Mouse (Mus musculus) thymus, postnatal 4 days (tissue): Measurements from ENCODE around the gene Egfl7.

Experiments used
- DNase-seq: peaks from one replicate; pipeline ENCODE4 v3.0.0; 2021

Gene Egfl7

DNA sequence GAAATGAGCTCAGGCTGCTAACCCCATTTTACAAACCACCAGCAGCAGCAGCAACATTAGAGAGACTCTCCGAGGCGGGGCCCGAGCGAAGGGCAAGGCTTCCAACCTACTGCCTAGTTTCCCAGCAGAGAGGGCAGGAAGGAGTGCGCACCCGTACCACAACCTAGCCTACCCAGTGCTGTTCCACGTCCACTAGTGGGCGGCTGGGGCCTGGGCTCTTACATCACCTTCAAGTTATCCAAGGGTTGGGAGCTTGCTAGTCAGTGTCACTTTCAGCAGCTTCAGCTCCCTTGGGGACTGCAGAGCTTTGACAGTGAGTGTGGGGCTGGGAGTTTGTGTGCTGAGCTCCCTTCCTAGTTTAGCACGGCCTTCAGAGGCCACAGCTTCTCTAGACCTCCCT is 8.4 kb upstream of the Egfl7 start:
- no peak for DNase-seq

DNA sequence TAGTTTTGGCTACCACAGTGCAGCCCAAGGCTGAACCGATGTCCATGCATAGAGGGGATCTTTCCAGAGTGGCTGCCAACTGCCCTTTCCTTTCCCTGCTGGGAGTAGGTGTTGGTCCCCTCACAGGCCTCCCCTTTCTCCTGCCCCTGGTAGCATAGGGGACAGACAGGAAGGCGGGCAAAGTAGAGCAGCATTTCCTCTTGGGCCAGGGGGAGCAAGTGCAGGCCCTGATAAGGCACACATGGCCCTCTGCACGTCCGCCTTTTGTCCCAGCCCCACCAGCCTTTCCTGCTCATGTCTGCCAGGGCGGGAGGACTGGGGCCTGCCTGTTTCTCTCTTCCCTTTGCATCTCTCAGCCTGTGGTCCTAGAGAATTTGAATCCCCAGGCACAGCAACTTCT is 8.0 kb upstream of the Egfl7 start:
- DNase-seq, result no peak

DNA sequence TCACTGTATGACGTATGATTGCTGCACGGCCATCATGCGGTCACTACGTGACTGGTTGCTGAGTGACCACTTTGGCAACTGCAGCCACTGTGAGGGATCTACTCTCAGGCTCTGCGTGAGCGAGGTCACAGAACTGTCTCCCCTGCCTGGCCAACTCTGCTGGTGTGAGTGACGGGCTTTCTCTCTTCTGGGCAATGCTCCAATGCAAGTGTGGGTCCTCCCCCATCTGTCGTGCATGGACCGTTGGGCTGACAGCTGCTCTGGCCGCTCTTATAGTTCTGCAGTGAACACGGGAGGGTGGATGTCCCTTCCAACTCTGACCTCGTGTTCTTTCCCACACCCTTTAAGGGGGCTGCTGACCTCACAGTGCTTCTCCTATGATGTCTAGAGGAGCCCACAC is 6.4 kb upstream of the Egfl7 start:
- no peak for DNase-seq

DNA sequence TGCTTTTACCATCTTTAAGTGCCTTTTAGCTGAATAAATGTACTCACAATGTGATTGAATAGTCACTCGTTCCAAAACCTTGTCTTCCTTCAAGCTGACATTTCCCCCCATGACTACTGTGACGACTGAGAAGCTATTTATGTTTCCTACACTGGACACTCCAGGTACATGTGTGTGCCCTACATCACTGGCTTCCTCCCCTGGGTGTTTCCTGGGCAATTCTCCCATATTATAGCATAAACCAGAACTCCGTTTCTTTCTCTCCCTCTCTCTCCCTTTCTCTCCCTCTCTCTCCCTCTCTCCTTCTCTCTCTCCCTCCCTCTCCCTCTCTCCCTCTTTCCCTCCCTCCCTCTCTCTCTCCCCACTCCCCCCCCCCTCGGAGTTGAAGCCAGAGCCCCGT is 6.0 kb upstream of the Egfl7 start:
- no peak for DNase-seq

DNA sequence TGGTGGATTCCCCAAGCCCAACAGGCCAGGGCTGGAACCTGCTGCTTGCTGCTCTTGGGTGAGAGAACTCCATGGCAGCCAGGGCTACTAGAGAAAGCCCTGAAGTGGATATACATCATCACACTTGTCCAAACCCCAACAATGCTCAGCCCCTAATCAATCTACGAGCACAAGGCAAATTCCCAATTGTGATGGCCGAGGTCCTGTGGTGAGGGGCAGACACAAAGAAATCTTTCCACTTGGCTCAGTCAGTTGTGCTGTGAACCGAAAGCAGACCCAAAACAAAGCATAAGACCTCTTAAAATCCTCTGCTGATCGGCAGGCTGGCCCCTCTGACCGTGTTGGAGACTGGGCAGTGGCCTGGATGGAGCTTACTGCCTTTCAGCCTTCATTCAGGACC is 5.0 kb upstream of the Egfl7 start:
- DNase-seq, result no peak

DNA sequence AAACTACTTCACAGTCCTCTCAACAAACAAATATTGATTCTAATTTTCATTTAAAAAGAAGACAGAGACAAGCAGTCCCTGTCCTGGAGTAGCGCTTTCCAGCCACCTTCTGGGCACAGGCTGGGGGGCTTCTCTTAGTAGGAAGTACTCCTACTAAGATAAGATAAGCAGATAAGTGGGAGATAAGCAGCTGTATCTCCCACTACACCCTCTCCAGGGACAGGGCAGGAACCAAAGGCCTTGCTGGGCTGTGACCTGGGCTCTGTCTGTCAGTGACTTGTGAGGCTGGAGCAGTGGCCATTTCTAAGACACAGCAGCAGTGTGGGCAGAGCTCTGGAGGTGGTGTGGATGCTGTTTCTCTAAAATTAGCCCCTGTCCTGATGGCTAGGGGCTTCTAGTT is 4.4 kb upstream of the Egfl7 start:
- no peak for DNase-seq

DNA sequence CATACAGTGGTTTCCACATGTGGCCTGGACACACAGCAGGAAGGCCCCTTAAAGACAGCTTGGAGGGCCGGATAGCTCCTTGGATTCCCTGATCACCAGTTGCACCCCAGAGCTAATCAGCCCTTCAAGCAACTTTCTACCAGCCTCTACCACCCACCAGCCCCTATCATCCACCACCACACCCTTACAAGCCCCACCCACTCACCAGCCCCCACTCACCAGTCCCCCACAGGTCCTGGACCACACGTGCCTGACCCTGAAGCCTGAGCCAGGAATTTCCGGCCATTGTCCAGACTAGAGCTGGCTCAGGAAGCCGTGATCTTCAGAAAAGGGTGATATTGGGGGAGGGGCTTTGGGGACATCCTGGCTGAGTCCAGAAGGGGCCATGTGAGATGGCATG is 3.9 kb upstream of the Egfl7 start:
- DNase-seq, result no peak

DNA sequence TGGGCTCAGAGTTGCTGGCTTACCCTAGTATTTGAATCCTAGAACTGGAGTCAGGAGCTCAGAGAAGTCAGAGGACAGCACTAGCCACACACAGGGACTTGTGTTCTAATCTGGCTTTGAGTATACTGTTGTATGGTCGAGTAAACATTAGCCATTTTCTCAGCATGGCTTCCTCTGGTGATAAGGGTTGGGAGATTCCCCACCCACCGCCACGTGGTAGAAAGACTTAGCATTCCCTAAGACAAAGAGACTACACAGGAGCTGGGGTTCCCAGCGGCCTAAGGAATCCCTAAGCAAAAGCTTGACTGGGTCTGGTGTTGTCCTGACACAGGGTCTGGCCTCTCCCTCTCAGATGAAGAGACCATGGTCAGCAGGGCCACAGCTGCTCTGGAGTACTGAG is 3.4 kb upstream of the Egfl7 start:
- DNase-seq, result no peak

DNA sequence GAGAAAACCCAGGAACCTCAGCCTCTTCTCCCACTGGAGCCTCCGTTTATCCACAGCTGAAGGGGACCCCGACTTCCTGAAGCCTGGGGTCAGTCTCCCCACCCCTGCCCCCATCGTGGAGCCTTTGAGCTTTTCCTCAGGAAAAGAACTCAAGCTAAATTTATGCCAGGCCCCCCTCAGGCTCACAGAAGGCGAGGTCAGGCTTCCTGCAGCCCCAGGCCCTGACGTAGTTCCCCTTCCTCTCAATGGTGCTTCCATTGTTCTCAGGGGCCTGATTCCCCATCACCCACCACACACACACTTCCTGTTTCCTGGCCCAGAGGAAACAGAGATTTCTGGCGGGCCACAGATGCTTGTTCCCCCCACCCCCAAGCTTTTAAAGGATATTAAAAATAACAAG is 1.4 kb upstream of the Egfl7 start:
- DNase-seq, result no peak

DNA sequence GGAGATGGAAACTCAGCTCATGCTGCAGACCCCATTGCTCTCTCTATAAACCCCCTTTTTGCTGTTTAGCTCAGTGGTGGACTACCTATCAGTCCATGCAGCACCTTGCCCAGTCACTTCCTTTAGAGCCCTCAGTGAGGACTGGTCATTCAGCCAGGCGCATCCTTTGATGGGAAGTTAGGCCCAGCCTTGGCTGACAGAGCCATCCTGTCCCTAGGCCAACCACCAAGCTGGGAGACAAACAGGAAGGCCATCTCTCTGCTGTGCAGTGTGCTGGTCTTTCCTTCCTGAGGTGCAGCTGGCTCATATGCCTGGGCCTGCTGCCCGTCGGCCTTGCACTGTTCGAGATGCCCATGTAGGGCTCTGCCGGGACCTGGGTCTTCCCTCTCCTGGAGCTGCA is 937 bp downstream of the Egfl7 start:
- no peak for DNase-seq

DNA sequence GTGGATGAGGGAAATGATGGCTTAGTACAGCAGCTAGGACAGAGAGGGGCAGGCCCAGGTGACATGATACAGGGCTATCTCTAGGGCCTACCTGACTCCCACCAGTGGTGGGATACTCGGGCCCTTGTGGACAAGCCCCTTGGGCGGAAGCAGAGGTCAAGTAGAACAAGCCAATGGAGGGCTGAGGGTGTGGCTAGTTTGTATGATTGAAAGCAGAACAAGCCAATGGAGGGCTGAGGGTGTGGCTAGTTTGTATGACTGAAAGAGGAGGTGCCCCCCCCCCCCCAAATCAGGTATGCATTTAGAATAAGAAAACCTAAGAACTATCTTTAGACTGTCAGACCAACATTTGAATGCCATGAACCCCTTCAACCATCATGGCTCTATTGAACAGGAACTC is 2.4 kb downstream of the Egfl7 start:
- no peak for DNase-seq

DNA sequence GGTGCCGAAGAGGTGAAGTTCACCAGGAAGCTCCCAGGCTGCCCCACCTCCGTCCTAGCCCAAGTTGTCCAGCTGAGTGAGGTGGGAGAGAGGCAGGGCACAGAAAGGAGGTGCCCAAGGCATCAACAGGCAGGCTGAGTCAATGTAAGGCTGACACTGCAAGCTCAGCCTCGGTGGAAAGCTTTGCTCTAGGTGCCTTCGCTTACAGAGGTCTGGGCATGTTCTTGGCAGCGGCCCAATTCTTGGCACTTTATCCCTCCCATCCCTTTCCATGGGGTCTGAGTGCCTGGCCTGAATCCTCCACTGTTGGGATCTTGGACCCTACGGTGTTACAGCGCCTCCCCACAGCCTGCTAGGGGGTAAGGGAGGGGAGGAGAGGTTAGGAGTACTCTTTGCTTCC is 2.9 kb downstream of the Egfl7 start:
- DNase-seq, result no peak

DNA sequence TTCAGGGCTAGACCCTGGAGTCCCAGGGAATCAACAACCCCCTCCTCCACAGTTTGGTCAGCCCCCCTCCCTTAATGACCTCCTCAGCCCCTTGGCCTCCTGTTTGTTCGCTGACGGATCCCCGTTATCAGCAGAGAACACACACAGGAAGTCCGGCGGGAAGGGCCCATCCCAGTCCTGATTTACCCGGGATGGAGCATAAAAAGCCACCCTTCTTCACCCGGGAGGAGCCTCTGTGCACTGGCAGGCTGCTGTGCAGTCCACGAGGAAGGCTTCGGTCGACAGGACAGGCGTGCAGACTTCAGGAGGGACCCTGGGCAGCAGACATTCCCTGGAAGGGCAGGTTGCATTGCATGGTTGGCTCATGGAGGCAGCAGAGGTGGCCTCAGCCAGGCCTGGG is 3.8 kb downstream of the Egfl7 start:
- no peak for DNase-seq

DNA sequence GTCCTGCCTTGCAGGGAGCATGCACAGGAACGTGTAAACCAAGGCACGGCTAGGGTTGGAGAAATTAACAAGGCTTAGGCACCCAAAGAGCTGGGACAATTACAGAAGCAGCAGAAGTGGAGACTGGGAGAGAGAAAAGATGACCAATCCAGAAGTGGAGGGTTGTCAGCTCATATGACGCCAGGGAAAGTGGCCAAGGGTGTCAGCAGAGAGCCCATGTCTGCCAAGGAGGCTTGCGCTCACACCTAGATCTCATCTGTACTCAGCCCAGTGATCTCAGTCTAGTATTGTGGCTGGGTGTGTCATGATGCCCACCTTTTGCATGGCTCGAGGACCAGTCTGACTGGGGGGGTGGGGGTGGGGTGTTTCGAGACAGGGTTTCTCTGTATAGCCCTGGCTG is 5.9 kb downstream of the Egfl7 start:
- DNase-seq, result no peak

DNA sequence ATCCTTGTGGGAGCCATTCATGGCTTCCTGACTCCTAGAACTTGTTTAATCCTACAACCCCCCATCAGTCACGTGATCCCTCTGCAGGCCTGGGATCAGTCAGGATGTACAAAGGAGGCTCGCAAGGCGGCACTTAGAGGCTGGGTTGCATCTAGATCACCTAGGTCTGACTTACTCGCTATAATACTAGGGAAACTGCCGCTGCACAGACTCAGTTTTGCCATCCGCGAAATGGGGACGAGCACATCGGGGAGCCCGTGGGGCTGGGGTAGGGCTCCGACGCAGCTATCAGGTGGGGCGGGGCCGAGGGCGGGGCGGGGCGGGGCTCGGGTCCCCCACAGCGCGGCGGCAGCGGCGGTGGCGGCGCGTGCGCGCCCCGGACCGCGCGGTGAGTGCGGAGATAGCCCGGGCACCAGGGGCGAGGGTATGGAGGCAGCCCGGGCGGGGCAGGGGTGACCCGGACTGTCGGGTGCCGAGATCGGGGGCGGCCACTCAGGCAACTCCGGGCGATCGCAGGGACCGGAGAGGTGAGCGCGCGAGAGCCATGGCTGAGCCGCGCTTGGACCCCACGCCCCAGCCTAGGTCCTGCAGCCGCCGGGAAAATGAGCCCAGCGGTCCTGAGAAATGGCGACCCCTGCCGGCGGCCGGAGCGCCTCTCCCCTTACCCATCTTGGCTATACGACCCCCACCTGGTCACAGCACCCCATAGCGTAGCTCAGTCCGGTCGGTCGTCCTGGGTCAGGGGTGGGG is 6.7 kb downstream of the Egfl7 start, which contains the start of gene Gm20532:
Gene Gm20532 (plus strand): TSS at position 346 of the 750 bp plus-strand sequence.
- peak; percentile 79 for DNase-seq

DNA sequence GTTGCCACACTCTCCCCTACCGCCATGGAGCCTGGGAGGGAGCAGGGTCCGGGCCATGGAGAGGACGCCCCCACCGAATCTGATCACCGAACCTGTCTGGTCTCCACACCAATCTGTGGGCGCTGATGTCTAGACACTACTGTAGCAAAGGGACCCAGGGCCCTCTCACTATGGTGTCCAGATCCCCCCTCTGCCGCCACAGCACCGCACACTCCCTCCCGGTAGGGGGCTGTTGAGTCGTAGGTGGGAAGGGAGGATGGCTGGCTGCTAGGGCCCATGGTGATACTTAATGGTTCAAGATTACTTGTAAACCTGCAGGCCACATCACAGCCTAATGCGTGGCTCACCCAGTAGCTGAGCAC is 7.2 kb downstream of the Egfl7 start:
- peak; percentile 70 for DNase-seq

DNA sequence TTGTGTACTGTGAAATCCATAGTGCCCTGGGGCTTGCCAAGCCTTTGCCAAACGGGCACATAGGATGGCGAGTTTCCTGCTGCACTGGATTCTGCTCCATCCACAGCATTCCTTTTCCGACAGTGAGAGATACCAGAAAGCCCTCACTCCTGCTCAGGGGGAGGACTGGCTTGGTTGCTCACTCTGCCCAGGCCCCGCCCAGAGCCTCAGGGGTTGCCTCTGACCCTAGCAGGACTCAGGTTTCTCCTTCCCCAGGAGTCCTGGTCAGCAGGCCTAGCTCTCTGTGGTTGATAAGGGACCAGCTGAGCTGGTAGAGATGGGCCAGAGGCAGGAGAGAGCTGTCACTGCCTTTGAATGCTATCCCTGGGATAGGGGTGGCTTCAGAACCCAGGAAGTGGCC is 8.8 kb downstream of the Egfl7 start:
- DNase-seq, result no peak

DNA sequence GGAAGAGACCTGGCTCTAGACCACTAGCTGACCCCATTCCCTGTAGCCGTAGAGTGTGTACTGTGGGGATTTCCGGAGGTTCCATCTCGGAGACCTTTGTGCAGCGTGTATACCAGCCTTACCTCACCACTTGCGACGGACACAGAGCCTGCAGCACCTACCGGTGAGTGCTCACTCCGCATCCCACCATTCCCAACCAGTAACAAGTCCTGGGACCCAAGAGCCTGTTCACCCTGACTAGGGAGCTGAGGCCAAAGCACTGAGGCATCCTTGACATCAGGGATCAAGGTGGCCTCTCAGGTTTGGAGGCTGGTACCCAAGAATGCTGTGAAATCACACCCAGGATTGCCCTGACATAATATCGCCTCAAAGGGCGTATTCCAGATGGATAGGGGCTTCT is 9.5 kb downstream of the Egfl7 start:
- no peak for DNase-seq

DNA sequence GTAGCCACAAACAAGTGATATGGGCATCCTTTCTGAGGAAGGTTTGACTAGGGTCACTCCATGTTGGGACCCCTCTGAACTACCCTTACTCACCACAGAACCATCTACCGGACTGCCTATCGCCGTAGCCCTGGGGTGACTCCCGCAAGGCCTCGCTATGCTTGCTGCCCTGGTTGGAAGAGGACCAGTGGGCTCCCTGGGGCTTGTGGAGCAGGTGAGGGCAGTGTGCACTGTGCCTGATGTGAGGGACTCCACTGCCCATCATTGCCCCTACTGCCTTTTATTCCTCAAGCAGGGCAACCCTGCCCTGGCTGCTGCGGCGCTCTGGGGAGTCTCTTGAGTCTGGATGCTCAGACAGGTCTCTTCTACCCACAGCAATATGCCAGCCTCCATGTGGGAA is 10.5 kb downstream of the Egfl7 start:
- DNase-seq, result no peak

DNA sequence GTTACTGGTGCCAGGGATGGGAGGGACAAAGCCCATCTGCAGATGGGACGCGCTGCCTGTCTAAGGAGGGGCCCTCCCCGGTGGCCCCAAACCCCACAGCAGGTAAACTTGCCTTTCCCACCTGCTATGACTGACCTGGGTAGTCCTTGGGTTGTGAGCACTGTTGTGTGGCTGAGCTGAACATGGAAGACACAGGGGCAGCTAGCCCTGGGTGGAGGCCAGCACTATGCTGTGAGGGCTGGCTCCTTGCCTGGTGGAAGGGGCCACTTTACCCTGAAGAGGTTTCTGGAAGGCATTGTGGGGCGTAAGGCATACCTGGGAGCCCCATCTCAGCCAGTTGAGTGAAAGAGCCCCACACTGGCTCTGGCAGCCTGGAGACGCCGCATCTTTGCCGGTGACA is 11.1 kb downstream of the Egfl7 start:
- DNase-seq, result no peak

DNA sequence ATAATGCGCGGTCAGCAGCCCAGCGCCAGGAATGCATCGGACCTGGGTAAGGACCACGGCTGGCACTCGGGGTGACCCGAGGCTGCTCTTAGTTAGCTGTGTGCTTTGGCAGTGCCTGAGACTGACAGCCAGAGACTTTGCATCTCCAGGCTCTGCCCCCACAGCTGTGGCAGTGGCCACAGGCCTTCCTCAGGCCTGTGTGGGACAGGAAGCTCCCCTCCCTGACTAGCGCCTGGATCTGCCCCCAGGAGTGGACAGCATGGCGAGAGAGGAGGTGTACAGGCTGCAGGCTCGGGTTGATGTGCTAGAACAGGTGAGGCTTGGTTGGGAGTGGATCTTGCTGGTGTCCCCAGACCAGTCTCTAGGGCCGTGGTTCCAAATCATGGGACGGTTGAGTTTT is 11.6 kb downstream of the Egfl7 start:
- no peak for DNase-seq

DNA sequence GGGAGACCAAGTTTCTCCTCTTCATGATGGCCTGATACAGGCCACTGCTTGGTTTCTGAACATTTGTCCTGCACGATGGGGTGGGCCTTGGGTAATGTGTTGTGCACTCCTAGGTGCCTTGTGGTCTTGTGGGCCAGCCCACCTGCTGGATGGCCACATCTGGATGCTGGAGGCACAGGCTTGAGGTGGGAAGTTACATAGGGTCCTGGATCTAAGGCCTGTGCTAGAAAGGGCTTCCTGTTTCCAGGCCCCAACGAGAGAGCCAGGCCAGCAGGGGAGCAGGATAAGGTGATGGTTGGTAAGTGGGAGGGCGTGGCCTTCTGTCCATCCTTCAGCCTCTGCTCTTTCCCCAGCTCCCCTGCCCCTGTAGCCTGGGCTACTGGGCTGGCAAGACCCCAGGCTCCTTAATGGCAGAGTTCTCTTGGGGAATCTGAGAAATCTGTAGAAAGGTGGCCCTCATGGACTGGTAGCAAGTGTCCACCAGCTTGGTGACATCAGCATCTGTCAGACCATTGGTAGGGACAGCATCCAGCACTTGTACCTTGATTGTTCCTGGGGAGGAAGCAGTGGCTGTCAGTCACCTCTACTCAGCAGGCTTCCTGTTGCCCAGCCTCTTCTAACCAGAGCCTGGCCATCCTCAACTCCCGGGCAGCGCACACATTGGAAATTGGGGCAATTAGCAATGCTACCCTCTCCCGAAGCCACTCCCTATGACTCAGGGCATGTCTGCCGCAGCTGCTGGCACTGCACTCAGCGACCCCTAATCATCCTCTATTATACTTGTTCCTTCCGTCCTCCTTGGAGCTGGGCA is 13.6 kb downstream of the Egfl7 start:
- no peak for DNase-seq

DNA sequence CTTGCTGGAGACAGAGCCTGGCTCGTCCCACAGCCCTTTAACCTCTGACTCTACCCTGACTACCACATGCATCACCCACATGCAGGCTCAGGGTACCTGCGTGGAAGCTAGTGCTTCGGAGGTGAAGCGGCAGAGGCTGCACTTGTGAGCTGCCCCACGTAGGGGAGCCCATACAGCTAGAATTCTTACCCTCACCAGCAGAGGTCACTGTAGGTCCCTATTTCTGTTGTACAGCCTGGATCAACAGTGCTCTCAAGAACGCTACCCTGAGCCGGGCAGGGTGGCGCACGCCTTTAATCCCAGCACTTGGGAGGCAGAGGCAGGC is 14.2 kb downstream of the Egfl7 start:
- peak; percentile 79 for DNase-seq

DNA sequence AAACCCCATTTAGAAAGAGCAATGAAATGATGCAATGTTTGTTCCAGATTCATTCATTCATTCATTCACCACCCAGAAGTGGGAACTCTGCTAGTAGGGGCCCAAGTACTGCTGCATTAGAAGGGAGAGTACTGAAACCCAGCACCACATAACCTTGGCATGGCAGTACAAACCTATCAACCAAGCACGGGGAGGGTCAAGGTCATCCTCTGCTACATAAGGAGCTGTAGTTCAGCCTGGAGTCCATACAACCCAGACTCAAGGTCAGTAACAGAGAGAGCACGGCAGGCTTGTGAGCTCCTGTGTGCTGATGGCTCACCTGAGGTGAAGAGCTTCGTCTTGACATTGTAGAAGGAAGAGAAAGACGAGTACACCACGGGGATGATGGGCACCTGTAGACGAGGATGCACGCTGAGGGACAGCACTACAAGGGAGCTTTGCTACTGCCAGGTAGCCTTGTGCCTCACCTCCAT is 14.7 kb downstream of the Egfl7 start:
- no peak for DNase-seq
